8 mouse cellular contexts compared by ENCODE assay signal in genomic region chr1:24100870-24101358, GRCm38 (mm10). TPM values are rescaled to one million over a fixed set of nuclear protein-coding genes. Genes with fewer than 3 reads are reported as not detected.
DNase-seq lines count a peak whose midpoint lies in the region; ATAC-seq and TF ChIP-seq lines count a peak whose summit lies in the region.

No protein-coding gene starts in this region.

- H3K9me3 ChIP-seq in forebrain, embryonic 13.5 days (replicated peaks), result no peaks in the 10 kb centered on the region
- no peaks in the 10 kb centered on the region for H3K9me3 ChIP-seq in limb, embryonic 13.5 days
- H3K9me3 ChIP-seq in neural tube, embryonic 15.5 days (replicated peaks), result no peaks in the 10 kb centered on the region

- peak overlapping the region; percentile 98; the same call in 1 of the 2 replicates for H3K4me3 ChIP-seq in liver, adult 2 months (ENCODE audit: insufficient read depth, low read depth, low read length)
- H3K4me3 ChIP-seq in forebrain, embryonic 13.5 days, result peak overlapping the region; percentile 75
- H3K4me3 ChIP-seq in limb, embryonic 13.5 days, result peak overlapping the region; percentile 89
- H3K4me3 ChIP-seq in neural tube, embryonic 15.5 days (replicated peaks), result peak overlapping the region; percentile 98

- H3K27me3 ChIP-seq in liver, adult 2 months (ENCODE audit: control insufficient read depth, insufficient read depth, low read length), result no peaks in the 10 kb centered on the region
- H3K27me3 ChIP-seq in forebrain, embryonic 13.5 days, result no peaks in the 10 kb centered on the region
- H3K27me3 ChIP-seq in limb, embryonic 13.5 days, result no peaks in the 10 kb centered on the region
- H3K27me3 ChIP-seq in neural tube, embryonic 15.5 days (replicated peaks), result no peaks in the 10 kb centered on the region

- no peak for TF ChIP-seq POLR2A in liver, adult 2 months (IDR thresholded peaks at IDR 0.05; ENCODE audit: extremely low read depth, insufficient read depth, low read length)

- H3K4me2 ChIP-seq in forebrain, embryonic 13.5 days, result peak overlapping the region; percentile 68
- peak overlapping the region; percentile 70 for H3K4me2 ChIP-seq in limb, embryonic 13.5 days (replicated peaks)
- peak overlapping the region; percentile 63 for H3K4me2 ChIP-seq in neural tube, embryonic 15.5 days

- peaks cover 14% of the 10 kb centered on the region for H3K79me2 ChIP-seq in liver, adult 2 months (ENCODE audit: control insufficient read depth, insufficient read depth, low read length)

- DNase-seq in liver, adult 2 months (ENCODE audit: extremely low read depth, low read depth, low spot score), result no peak
- no peak for DNase-seq in liver
- no peak for DNase-seq in thymus, adult 18-20 months
- DNase-seq in layer of hippocampus, postnatal 36 days, result no peak
- no peak for DNase-seq in spleen, postnatal 14 days (ENCODE audit: low spot score in 2 of 2)

- 61% methylated on average over 6 of the region's 6 CpGs for WGBS in liver, adult 2 months
- 62% methylated on average over 6 of the region's 6 CpGs for WGBS in forebrain, embryonic 13.5 days
- 53% methylated on average over 6 of the region's 6 CpGs for WGBS in limb, embryonic 13.5 days
- WGBS in neural tube, embryonic 15.5 days, result 46% methylated on average over 6 of the region's 6 CpGs

- no peaks in the 10 kb centered on the region for H3K36me3 ChIP-seq in liver, adult 2 months (ENCODE audit: control insufficient read depth, insufficient read depth, low read length)
- no peaks in the 10 kb centered on the region for H3K36me3 ChIP-seq in forebrain, embryonic 13.5 days (ENCODE audit: poor library complexity, severe bottlenecking)
- H3K36me3 ChIP-seq in limb, embryonic 13.5 days, result no peaks in the 10 kb centered on the region
- no peaks in the 10 kb centered on the region for H3K36me3 ChIP-seq in neural tube, embryonic 15.5 days

- H3K4me1 ChIP-seq in liver, adult 2 months (ENCODE audit: control insufficient read depth, insufficient read depth, low read length), result peaks cover 21% of the 10 kb centered on the region; the same call in 1 of the 2 replicates
- H3K4me1 ChIP-seq in forebrain, embryonic 13.5 days, result peaks cover 12% of the 10 kb centered on the region; the same call in 1 of the 2 replicates
- H3K4me1 ChIP-seq in limb, embryonic 13.5 days, result peaks cover 10% of the 10 kb centered on the region
- peaks cover 18% of the 10 kb centered on the region for H3K4me1 ChIP-seq in neural tube, embryonic 15.5 days

- H3K9ac ChIP-seq in liver, adult 2 months (ENCODE audit: low read depth, low read length), result peak overlapping the region; percentile 21; the same call in 1 of the 2 replicates
- peak overlapping the region; percentile 88 for H3K9ac ChIP-seq in forebrain, embryonic 13.5 days
- peak overlapping the region; percentile 95 for H3K9ac ChIP-seq in limb, embryonic 13.5 days
- H3K9ac ChIP-seq in neural tube, embryonic 15.5 days (replicated peaks), result peak overlapping the region; percentile 61

- peak; percentile 25 for ATAC-seq in forebrain, embryonic 13.5 days
- no peak for ATAC-seq in limb, embryonic 13.5 days (ENCODE audit: low FRiP score, low read depth)
- peak; percentile 29; the same call in 1 of the 2 replicates for ATAC-seq in neural tube, embryonic 15.5 days (ENCODE audit: low FRiP score)

- no peak for TF ChIP-seq CTCF in liver, adult 2 months (IDR thresholded peaks at IDR 0.05; ENCODE audit: low read depth, low read length)

- no peak overlapping the region; the same call in 1 of the 2 replicates for H3K27ac ChIP-seq in liver, adult 2 months (replicated peaks; ENCODE audit: insufficient read depth, low read depth, low read length)
- no peak overlapping the region for H3K27ac ChIP-seq in forebrain, embryonic 13.5 days
- peak overlapping the region; percentile 40; the same call in 1 of the 2 replicates for H3K27ac ChIP-seq in limb, embryonic 13.5 days
- 0 out of 2 replicates have a peak overlapping the region, but pooled peaks have one; percentile 87 for H3K27ac ChIP-seq in neural tube, embryonic 15.5 days (replicated peaks)

RNA-seq across cellular contexts. Expression of gene Fam135a, which starts 0.8 kb away (rescaled TPM):
- 20.1 and 23.0 TPM in 2 replicates for total RNA-seq in liver, adult 2 months (2014; rRNA removed)
- polyA plus RNA-seq in liver, adult 2 months (2012; rRNA removed), result 5.4 and 6.7 TPM in 2 replicates
- polyA plus RNA-seq in forebrain, embryonic 13.5 days (2015; fragmentation: Nextera tagmentation; extraction: Ambion mirVana), result 36.7 and 38.7 TPM in 2 replicates
- 44.3 and 45.0 TPM in 2 replicates for polyA plus RNA-seq in limb, embryonic 13.5 days (2015; fragmentation: Nextera tagmentation; extraction: Ambion mirVana)
- polyA plus RNA-seq in neural tube, embryonic 15.5 days (2015; fragmentation: Nextera tagmentation; extraction: Ambion mirVana), result 22.9 and 24.1 TPM in 2 replicates
- total RNA-seq in layer of hippocampus, postnatal 36 days (2021), result 10 to 100 TPM; 24.9 to 25.4 TPM

Comparison
In these comparisons a context has a peak if more than half of its experiments do, and no peak if none do; other contexts are left out.
1. H3K27ac ChIP-seq: peak in limb, embryonic 13.5 days (single experiment) and neural tube, embryonic 15.5 days (single experiment); none in liver, adult 2 months (single experiment) and forebrain, embryonic 13.5 days (single experiment).
2. H3K9ac ChIP-seq: peak in every context shown above with its lines; median percentile 95 in limb, embryonic 13.5 days; 88 in forebrain, embryonic 13.5 days; 61 in neural tube, embryonic 15.5 days; 21 in liver, adult 2 months.
3. Peak in every context shown above with its lines, with median percentiles within 50 percentile points of each other: H3K4me3 ChIP-seq and H3K4me2 ChIP-seq.